Mouse (Mus musculus) left cerebral cortex, adult 8-10 months (tissue): Measurements from ENCODE around the gene Tenm4. TPM values are rescaled to one million over a fixed set of nuclear protein-coding genes. Genes with fewer than 3 reads are reported as not detected.

Source experiments
- DNase-seq, 2 experiments: peaks; one replicate each; pipeline ENCODE4 v3.0.0; 2022; ENCODE audit warnings: low spot score in 2 of 2
- total RNA-seq, 4 experiments: library from RNA; stranded (reverse); gene quantifications; 2 replicates each; pipeline ENCODE4 v1.2.4; 2022

Gene Tenm4
- total RNA-seq, 4 experiments from 2014 or later: 118 to 143 (median 135) TPM

DNA sequence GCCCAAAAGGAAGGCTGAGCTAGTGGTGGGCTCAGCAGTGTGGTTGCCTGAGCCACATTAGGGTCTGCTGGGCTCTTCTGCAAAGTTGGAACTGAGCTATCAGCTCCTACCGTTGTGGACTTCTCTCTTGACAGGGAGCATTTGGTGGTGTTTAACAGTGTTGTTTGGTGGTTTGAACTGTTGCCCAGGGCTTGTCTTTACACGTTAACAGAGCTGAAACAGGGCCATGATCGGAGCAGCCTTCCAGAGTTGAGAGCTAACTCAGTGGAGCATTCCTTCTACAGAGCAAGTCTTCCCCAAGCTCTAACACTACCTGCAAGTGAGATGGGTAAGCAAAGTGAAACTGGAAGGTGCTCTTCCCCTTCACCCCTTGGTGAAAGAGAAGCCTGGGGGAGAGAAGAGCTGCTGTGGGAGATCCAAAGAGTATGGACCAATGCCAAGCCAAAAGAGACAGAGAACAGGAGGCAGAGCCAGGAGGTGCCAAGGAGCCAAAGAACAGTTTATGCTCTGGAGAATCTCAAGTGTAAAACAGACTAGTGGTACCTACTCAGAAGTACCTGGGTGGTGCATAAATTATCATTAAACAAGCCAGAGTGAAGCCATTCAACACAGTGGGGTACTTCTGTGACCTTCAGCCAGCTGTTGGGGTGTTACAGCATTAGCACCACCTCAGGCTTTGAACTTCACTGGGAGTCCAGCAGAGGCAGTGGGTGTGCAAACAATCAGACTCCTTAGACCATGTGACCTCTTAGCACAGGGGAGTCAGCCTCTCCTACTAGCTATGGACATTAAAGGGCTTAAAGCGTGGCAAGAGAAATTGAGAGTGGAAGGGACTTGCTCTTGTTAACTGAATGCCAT lies 71.5 kb downstream of the Tenm4 start:
- no peak for DNase-seq

DNA sequence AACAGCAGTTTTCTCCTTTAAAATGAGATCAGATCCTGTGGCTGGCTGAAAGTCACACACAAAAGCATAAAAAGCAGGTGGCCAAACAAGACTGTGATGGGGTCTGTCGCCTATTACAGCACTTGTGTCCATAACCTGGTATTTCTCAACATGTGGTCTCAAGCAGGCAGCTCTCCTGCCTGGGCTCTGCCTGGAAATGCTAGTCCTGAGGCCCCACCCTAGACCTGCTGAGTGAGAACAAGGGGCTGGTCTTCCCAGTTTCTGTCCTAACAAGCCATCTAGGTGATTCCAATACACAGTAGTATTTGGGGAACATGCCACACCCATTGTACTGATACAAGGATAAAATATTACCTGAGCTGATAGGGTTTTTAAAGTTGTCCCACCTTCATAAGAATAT lies 73.8 kb downstream of the Tenm4 start:
- DNase-seq: no peak

DNA sequence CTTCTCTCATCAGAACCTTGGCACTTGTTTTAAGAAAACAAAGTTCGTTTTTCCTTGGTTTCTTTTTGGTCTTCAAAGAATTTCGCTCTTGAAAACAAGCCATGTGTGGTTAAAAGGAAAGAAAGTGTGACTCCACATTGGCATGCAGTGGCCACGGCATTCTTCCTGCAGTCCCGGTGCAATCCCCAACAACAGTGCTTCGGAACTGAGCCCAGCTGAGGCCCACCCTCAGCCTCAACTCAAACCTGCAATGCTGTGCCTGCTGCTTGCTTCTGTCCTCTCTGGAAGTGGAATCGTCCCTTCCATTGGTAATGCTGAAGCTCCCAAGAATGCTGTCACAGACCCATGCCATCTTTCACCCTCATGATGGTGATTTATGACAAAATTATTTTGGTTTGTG lies 88.6 kb downstream of the Tenm4 start:
- no peak for DNase-seq

DNA sequence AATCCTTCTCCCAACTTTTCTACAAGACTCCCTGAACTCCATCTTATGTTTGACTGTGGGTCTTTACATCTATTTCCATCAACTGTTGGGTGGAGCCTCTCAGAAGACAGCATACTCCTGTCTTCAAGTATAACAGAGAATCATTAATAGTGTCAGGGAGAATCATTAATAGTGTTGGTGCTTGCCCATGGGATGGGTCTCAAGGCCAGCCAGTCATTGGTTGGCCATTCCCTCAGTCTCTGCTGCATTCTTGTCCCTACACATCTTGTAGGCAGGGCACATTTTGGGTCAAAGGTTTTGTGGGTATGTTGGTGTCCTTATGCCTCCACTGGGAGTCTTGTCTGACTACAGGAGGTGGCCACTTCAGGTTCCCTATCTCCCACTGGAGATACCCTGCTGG lies 91.1 kb downstream of the Tenm4 start:
- no peak for DNase-seq

DNA sequence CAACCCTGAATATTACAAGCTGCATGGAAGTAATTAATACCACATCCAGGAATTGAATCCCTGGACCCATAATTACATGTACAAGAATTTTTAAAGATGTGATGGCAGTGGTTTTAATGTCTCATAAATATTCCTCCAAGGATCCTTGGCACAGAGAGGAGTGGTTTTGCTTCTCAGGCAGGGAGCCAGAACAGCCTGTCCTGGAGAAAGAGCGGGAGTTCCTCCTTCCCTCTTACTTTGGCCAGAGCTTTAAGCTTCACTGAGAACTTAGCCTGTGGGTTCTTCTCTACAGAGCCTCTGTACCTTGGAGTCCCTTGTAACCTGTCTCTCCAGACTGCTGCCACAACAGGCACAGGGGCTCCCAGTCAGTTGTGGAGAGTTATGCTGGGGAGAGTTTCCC lies 94.9 kb downstream of the Tenm4 start:
- no peak for DNase-seq

DNA sequence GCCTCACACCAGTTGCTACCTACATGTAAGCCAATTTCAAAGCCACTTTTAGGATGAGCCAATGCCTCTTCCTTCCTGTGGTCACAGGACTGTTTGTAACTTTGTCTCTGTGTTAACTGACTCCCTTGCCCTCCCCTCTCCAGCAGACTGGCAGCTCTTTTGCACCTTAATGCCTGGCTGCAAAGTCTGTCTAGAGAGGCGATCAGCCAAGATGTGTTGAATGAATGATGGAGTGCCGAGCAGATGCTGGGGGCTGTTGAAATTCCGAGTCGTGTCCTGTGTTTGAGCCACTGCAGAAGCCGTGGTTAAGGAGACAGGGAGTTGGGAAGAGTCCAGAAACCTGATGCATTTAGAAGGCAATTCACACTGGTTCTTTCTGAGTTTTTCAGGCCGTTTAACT lies 96.2 kb downstream of the Tenm4 start:
- DNase-seq: no peak

DNA sequence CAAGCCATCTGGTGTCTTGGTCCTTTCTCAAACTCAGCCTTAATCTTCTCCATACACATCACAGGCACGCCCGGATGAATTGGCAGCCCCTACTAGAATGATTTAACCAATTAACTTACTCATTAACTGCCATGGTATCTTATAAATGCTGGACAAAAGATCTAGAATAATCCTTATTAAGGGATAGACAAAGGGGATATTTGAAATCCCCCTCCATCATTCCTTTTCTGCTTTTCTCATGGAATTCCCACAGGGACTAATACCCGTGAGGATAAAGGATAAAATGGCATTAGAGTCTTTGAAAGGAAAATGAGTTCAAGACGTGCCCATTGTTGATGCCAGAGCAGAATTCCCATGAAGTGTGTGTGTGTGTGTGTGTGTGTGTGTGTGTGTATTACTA lies 99.6 kb downstream of the Tenm4 start:
- DNase-seq: no peak

DNA sequence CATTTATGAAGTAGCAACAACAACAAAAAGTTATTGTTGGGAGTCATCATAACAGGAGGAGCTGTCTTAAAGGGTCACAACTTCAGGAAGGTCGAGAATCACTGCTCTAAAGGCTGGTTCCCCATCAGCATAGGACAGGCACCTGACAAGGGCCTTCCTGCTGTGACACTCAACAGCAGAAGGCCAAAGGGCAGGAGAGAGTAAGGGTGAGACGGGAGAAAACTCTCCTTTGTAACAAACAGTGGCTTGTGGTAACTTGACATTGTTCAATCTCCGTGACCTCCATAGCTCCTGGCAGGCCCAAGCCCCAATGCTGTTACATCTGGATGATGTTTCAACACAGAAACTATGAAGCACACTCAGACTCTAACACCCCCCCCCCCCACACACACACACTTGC lies 101.0 kb downstream of the Tenm4 start:
- DNase-seq: no peak

DNA sequence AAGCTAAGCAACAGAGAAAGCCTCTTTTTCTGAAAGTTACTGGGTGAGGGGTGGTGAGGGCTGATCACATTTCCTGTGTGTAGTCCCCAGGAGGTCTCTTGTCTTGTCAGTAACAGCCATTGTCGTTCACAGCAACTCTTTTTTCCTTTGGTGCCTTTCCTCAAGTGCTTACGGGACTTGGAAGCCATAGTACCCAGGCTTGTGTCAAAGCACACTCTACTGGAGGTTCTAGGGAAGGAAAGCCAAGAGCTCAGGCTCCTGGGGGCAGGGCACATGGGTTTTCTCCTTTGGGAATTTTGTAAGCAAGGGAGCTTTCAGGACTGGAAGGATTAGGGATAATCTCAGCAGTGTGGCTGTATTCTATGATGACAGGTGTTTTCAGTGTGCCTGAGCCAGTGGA lies 103.4 kb downstream of the Tenm4 start:
- DNase-seq: no peak

DNA sequence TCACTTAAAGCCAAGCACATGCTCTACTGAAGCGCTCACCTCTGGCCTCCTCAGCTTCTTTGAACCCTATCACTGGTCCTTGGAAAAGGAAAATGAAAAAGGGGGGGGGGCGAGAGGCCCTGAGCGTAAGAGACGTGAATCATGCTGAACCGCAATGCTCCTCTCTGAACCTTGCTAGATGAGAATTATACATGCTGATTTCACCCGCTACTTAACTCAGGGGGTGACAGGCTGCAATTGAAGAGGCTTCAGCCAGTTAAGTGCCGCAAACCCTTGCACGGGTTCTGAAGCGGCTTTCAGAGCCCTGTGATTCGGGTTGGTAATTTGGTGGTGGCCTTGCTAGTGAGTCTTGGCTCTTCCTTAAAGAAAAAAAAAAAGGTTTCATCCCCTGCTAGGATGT lies 106.5 kb downstream of the Tenm4 start:
- DNase-seq: no peak

DNA sequence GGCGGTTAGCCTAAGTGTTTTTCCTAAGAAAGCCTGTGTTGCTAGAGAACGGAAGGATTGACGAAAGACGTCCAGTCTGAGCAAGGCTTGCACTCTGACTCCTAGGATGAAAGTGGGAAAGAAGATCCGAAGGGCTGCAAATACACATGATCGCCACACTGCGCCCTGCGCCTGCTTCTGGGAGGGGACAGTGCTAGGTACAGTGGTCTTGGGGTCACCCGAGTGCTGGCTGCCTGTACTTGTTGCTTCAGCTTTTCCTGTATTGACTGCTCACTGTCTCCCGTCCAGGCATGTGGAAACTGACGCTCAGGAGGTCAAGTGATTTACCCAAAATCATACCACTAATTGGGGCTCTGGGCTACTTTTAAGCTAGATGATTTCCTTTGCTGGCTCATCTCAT lies 107.3 kb downstream of the Tenm4 start:
- DNase-seq: no peak

DNA sequence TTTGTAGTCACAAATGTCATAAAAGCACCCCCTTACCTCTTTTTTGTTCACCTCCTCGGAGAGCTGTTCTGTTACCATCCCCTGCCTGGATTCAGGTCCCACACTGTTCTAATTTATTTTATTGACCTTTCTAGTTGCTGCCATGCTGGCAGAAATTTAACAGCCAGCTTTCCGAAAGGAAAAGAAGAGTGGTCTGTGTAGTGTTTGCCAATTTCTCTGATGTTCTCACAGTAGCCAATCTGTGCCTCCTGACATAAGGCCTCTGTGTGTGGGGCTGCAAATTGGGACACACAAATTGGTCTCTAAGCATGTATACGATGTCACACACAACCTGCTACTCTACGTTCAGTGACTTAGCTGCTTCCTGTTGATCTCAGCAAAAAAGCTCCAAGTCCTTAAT lies 109.7 kb downstream of the Tenm4 start:
- DNase-seq: no peak

DNA sequence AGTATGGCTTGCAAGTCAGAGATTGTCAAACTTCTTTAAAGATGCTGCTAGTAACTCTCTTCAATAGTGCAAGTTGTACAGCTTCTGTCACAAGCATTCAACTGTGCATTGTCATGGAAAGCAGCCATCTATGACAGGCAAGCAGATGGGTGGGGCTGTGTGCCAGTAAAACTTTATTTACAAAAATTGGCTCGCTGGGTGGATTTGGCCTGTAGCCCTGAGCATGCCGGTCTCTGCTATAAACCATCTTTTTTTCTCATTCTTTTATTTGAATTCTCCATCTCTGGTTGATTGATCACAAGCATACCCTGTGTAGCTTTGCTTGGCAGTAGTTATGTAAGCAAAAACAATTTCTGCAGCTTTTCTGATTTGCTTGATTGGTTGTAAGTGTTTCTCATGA lies 119.5 kb downstream of the Tenm4 start:
- DNase-seq: no peak

DNA sequence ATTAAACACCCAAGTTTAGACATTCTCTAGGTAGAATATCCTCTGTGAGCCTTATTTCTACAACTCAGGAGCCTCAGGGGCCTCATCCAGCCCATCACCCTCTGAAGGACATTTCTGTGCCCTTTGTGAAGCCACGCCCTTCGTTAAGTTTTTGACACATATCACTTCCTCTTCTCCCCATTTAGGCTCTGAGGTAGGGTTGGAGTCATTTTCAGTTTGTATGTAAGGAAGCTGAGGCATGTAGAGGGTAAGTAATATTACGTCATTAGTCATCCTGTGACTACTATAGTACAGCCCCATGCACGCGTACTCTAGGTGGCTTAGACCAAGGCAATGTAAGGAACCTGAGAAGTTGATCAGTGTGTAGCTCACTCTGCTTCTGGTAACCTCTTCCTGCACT lies 124.9 kb downstream of the Tenm4 start:
- no peak for DNase-seq

DNA sequence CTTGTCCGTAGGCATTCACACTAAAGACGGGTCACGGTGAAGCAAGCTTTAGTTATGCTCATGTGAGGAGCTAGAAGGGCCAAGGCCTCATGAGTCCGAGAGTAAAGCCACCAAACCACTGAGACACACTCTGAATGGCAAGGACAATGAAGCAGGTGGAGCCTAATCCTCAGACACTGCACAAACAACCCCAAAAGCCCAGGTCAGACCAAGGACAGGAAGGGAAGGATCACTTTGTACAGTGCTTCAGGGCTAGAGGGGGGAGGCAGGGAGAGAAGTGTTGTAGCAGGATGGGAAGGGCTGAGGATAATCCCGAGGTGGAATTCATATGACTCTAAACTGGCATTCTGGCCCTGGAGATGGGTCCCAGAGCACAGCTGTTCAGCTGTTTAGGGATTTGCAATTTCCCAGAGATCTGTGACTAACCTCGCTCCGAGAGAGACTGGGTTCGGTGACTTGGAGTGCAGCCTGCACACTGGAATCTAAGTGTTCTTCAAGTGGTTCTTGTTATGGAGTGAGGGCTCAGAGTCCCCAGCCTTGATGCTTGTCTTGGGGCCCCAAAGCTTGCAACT lies 129.9 kb downstream of the Tenm4 start:
- DNase-seq: no peak

DNA sequence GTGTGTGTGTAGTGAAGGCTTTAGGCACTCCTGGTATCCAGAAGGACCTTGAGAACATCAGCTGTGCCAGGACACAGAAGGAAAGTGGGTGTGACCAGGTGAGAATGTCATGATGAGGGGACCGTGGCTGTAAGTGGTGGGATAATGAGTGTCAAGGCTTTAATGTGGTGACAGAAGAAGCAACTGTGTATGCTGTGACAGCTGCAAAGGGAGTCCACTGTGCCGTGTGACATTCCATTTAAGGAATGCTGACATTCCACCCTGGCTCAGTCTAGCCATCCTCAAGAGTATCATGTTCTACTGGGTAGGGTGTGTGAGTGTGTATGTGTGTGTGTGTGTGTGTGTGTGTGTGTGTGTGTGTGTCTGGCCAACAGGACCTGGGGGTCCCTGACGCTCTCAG lies 130.8 kb downstream of the Tenm4 start:
- DNase-seq: no peak

DNA sequence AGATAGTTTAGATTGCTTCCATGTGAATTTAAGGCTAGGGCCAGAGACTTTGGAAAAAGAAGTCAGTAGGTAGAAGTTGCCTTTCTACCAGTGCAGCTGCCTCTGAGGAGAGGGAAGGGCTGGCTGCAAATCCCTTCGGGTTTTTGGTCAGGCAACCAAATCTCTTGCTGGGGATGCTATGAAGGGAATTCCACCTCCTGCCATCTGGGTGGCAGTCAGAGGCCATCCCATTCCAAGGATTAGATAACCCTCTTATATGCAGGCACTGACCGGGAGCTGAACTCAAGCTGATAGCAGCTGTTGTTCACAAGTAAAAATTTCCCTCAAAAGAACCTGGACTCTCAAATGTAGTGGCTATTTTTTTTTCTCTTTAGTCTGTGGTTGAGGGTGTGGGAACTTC lies 132.9 kb downstream of the Tenm4 start:
- DNase-seq: no peak

DNA sequence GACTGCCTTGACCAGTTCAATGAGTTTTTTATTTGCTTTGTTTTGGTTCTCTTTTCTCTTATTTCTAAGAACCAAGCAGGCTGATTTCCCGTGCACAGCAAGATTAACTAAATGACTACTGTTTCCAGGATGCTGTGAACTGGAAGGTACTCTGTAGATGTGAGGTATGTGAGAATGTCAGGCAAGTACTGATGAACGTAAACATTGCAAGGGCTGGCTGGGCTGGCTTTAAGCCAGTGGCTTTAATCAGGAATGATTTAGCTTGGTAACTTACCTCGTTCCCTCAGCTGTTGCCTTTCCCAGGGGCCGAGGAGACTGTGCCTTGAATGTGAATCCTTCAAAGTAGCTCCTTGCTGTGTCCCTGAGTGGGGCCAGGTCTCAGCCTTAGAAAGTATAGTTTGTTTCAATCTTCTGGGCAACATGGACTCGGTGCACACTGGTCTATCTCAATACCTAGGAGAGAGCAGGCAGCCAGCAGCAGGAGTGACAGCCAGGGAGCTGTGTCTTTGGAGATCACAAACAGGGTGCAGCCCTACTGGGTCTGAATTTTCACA lies 134.4 kb downstream of the Tenm4 start:
- no peak for DNase-seq

DNA sequence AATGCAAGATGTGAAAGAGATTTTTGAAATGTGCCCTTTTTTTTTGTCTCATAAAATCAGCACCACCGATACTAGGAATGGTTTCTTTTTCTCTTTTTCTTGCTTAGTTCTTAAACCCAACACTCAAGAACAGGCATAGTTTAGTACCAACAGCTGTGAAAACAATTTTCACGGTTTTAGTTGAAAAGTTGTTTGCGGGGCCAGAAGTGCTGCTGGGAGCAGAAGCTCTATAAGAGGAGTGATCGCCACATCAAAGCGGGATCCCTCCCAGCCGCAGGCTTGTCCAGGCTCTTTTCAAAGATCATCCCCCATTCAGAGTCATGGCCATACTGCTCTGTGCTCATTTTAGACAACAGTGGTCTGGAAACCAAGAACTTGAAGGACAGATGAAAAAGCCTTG lies 137.1 kb downstream of the Tenm4 start:
- no peak for DNase-seq

DNA sequence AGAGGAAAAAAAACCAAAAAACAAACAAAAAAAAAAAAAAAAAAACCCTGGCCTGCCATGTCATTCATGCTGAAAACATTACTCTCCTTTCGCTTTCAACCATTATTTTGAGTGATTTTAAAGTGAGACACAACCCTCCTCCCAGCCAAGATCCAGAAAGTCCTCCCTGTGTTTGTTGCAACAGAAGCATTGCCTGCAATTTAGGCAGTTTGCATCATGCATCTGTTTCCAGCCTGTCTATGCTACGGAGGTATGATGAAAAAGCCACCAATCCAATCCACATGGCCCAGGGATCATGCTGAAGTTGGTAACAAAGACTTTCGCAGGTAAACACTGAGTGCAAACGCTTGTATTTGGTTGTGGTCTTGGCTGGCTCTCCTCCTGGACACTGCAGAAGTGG lies 158.3 kb downstream of the Tenm4 start:
- no peak for DNase-seq

DNA sequence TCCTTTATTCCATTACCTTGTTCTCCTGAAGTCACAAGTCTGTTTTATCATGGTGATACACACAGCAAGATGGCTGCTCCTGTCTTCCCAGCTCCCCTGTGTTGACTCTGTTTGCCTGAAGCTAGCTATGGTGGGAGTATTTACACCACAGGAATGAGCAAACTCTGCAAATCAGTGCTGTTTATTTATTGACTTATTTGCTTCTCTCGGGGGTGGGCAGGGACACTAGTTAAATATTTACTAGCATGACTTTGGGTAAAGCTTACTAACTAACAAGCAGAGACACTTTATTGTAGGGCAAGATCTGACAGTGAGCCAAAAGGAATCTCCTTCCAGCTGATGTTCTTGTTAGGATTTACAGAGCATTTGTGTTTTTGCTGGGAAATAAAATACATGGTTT lies 160.1 kb downstream of the Tenm4 start:
- DNase-seq: no peak

DNA sequence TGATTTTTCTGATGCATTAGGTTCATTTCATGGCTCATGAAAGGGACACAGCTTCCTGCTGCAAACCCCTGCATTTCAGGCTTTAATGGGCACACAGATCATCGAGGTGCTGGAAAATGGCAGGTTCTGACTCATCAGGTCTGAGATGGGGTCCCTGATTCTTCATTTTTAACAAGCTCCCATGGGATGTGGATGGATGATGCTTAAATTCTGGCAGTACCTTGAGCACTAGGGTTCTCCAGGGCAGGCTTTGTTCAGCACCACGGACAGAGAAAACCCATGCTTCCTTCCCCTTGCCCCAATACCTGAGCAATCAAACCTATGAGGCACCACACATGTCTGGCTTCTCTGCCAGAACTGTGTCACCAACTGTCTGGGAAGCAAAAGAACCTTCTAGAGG lies 163.3 kb downstream of the Tenm4 start:
- DNase-seq: no peak

DNA sequence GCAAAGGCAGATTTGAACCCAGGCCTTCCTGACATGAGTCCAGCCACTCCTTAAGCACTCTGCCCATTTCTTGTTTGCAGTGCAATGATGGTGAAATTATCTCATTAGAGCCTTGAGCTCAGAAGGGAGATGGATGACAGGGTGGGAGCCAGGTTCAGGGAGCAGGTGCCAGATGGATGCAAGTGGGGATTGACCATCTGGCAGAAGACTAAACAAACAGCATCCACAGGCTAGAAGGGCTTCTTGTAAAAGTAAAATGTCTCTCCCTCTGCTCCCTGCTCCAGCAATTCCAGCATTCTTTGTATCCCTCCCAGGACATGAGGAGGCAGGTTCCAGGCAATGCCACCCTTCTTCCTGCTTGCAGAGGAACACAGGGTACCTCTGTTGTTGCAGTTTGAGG lies 165.3 kb downstream of the Tenm4 start:
- DNase-seq: no peak
